Mouse (Mus musculus): ENCODE results near the gene Rbm4b.
"Not testable (repeated sequence)": the region's sequence is repeated elsewhere in the genome, so short reads cannot be mapped to it uniquely, and the experiment has no call there.

The Rbm4b gene

DNA sequence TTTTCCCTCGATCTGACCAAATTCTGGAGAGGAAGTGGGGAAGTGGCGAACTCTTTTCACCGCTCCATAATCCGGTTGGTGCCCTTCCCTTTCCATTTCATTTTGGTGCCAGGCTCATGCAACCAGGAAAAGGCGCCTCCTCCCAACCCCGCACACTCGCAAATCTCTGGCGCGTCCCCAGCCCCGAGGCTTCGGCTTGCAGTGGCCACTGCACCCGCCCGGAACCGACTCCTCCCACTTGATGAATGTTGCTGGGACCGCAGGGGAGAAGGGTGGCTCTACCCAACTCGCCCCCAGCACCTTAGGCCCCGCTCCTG, 54.4 kb downstream of the Rbm4b start:
- DNase-seq (ENCODE audit: low read depth, low spot score): no peak

- peak; percentile 98 for DNase-seq (ENCODE audit: low read depth, low spot score)
Measured at GRCm38 (mm10) chr19:4811063-4811908, 55.0 kb downstream of the Rbm4b start, which contains the start of the genes Gm21992 and Rbm14. TSS of gene Gm21992 (minus strand) at chr19:4811612. TSS of gene Rbm14 (minus strand) at chr19:4811634.

- no peak for DNase-seq (ENCODE audit: low read depth, low spot score)
Measured at GRCm38 (mm10) chr19:4811909-4812242, 55.6 kb downstream of the Rbm4b start.

DNA sequence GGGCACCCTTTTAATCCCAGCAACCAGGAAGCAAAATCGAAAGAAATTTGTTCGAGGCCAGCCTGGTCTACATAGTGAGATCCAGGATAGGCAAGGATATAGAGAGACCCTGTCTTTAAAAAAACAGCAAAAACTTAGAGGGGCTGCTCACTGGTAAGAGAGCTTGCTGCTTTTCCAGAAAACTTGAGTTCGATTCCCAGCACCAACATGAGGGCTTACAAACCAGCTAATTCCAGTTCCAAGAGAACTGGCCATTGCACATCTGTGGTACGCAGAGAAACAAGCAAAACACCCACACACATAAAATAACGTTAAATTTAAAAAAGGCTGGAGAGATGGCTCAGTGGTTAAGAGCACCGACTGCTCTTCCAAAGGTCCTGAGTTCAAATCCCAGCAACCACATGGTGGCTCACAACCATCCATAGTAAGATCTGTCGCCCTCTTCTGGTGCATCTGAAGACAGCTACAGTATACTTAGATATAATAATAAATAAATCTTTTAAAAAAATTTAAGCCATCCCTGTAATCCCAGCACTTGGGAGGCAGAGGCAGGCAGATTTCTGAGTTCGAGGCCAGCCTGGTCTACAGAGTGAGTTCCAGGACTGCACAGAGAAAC, 56.1 kb downstream of the Rbm4b start:
- DNase-seq (ENCODE audit: low read depth, low spot score): not testable (repeated sequence)

GRCm38 (mm10) chr19:4813015-4813414, 56.7 kb downstream of the Rbm4b start:
- DNase-seq (ENCODE audit: low read depth, low spot score): no peak
